Mouse (Mus musculus) heart, postnatal 0 days (tissue): ENCODE measurements around the gene Larp1.

ENCODE experiments used
- CTCF ChIP-seq: IDR thresholded peaks from 2 replicates; pipeline ENCODE4 v1.5.1; 2016; ENCODE audit warnings: antibody characterized with exemption, control low read depth, low read depth
- EP300 ChIP-seq: IDR thresholded peaks from 2 replicates; pipeline ENCODE4 v1.6.1; 2016; ENCODE audit warnings: antibody characterized with exemption, low read depth

GRCm38 (mm10) chr11:58024271-58024670 lies 15.4 kb downstream of the Larp1 start:
- TF ChIP-seq CTCF (no peak), EP300 (no peak)
